Mouse (Mus musculus) E14TG2a.4 (cell line): ENCODE results near the gene Mfsd4b1.

Experiments
- H3K27me3 ChIP-seq: 2 replicates; pipeline ENCODE4 v1.6.1; 2014; ENCODE audit warnings: low read length, control low read depth; ENCODE audit not compliant: insufficient read depth
- H3K36me3 ChIP-seq: 2 replicates; pipeline ENCODE4 v1.6.1; 2014; ENCODE audit warnings: low read length, control low read depth; ENCODE audit not compliant: insufficient read depth
- H3K4me1 ChIP-seq: replicated peaks from 2 replicates; pipeline ENCODE4 v1.6.1; 2014; ENCODE audit warnings: low read depth, low read length, control low read depth
- H3K4me3 ChIP-seq: replicated peaks from 2 replicates; pipeline ENCODE4 v1.5.1; 2014; ENCODE audit warnings: mild to moderate bottlenecking, low read length
- H3K9me3 ChIP-seq: 2 replicates; pipeline ENCODE4 v1.6.1; 2014; ENCODE audit warnings: low read length, control low read depth
- CTCF ChIP-seq: conservative IDR thresholded peaks from 2 replicates; pipeline ENCODE4 v1.5.1; 2014; ENCODE audit warnings: low read length
- NANOG ChIP-seq: IDR thresholded peaks from 2 replicates; pipeline ENCODE4 v1.6.1; 2014; ENCODE audit warnings: borderline replicate concordance, low read length, mixed read lengths
- POU5F1 ChIP-seq: IDR thresholded peaks from 2 replicates; pipeline ENCODE4 v1.6.1; 2014; ENCODE audit warnings: low read length, borderline replicate concordance

The Mfsd4b1 gene

DNA sequence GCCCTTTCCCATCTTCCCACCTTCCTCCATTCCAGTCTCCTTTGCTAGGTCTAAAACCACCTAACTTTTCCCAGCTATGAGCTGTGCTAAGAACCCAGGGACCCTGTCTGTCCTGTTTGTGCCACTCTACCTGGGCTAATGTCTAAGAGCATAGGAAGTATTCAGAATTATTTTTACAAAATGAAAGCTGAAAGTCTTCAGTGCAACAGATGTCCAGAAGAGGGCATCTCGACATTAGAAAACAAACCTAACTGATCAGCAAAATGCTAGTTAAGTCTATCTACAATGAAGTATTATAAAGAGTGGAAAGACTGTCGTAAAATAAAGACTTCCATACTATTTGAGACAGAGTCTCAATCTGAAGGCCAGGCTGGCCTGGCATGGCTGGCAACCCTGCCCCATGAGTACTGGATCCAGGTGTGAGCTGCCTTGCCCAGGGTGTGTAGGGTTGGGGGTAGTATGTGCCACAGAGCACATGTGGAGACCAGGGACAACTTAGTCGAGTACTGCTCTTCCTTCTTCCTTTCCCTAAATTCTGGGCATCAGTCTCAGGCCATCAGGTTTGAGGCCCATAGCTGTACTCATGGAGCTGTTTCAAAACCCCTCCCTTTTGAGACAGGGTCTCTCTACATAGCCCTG lies 28.3 kb upstream of the Mfsd4b1 start:
- H3K36me3 ChIP-seq: no peaks in the 10 kb centered on the region
- H3K4me1 ChIP-seq: no peaks in the 10 kb centered on the region
- H3K27me3 ChIP-seq: no peaks in the 10 kb centered on the region
- no peak overlapping the region for H3K4me3 ChIP-seq
- H3K9me3 ChIP-seq: peaks cover 10% of the 10 kb centered on the region
- TF ChIP-seq NANOG: no peak
- TF ChIP-seq POU5F1: no peak
- TF ChIP-seq CTCF: peak; percentile 14; the same call in 1 of the 2 replicates

DNA sequence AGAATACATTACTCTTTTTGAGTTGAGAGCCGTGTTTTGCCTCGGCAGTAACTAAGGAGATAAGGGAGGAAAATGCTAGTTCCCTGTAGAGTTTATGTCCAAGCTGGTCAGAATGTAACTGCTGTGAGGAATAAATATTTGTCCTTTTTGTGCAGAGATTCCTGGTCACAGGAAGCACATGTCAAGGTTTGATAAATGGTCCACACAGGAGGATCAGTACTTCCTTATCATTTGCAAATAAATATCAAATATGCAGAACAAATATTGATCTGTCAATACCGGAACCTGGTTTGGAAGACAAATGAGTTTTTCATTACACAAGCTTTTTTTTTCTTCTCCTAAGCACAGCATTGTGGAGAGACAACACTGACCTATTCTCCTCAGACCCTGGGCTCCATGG lies 26.9 kb upstream of the Mfsd4b1 start:
- TF ChIP-seq POU5F1 (no peak), NANOG (no peak), CTCF (no peak)

DNA sequence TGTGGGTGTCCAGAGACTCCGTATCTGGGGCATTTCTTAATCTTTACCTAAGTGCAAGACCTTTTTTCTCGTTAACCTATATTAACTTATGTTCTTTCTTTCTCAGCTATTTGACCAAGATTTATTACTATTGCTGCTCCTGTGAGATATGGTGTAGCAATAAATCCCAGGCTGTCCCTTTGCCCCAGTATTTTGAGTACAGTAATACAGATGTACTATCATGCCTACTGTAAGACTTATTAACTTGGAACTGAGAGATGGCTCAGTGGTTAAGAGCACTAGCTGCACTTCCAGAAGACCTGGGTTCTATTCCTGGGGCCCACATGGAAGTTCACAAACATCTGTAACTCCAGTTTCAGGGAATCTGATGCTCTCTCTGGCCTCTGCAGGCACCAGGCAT lies 25.7 kb upstream of the Mfsd4b1 start:
- Histone ChIP-seq H3K4me1 (no peaks in the 10 kb centered on the region), H3K36me3 (no peaks in the 10 kb centered on the region), H3K4me3 (no peak overlapping the region), H3K27me3 (no peaks in the 10 kb centered on the region), H3K9me3 (peaks cover 10% of the 10 kb centered on the region)
- no peak for TF ChIP-seq CTCF
- TF ChIP-seq POU5F1: no peak
- TF ChIP-seq NANOG: no peak

More for the DNA sequence above, 26.9 kb upstream of the Mfsd4b1 start:
- Histone ChIP-seq H3K27me3 (no peaks in the 10 kb centered on the region), H3K9me3 (peaks cover 10% of the 10 kb centered on the region), H3K36me3 (no peaks in the 10 kb centered on the region), H3K4me3 (no peak overlapping the region), H3K4me1 (no peaks in the 10 kb centered on the region)

DNA sequence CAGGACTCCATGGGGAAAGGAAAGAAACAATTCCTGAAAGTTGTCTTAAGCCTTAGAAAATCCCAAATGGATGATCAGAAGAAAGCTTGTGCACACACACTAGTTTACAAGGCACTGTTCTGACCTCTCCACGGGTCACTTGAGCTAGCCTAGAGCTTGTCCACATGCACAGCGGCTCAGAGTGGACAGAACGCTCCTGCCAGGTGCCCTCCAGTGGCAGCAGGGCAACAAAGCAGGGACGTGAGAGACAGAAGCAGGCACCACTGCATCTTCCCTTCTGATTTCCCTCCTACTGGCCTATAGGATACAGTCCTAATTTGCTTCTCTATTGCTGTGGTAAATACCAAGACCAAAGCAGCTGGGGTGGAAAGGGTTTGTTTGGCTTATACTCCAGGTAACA lies 16.3 kb upstream of the Mfsd4b1 start:
- H3K36me3 ChIP-seq: no peaks in the 10 kb centered on the region
- no peaks in the 10 kb centered on the region for H3K9me3 ChIP-seq
- H3K4me1 ChIP-seq: no peaks in the 10 kb centered on the region
- TF ChIP-seq POU5F1 (no peak), CTCF (no peak), NANOG (no peak)
- H3K4me3 ChIP-seq: no peak overlapping the region
- H3K27me3 ChIP-seq: no peaks in the 10 kb centered on the region

DNA sequence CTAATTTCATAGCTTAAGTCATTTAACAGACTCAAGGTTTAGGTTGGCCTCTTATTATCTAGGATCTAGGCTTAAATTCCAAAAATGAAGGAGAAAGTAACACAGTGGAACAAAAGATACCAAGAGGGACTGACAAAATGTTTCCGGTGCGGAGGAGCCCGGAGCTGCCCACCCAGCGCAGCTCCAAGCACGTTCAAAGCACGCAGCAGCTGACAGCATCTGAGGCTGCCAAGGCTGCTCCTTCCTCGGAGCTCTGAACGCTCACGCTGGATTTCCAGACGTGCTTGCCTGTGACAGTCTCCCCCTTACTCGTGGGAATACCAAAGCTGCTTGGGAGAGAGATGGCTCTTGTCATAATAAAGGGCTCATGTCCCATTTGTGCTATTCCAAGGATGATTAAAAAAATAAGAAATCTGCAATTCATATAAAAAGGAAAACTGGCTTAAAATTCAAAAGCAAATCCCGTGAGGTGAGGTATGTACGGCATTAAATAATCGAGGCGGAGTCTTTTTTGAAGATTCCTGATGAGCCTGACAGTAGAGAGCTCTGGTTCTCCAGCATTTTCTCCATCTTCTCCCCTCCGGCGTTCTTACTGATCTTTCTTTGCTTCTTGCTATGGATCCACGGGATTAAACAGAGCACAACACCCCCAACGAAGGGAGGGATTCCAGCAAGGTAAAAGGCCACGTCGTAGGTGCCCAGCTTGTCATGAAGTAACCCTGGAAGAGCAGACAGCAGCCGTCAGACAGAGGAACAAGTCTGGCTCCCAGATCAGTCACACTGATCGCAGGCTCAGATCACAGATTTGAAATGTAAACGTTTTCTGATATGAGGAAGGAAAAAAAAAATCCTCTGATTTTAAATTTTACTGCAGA lies 11.9 kb upstream of the Mfsd4b1 start:
- no peaks in the 10 kb centered on the region for H3K36me3 ChIP-seq
- no peaks in the 10 kb centered on the region for H3K9me3 ChIP-seq
- no peak overlapping the region for H3K4me3 ChIP-seq
- H3K4me1 ChIP-seq: no peaks in the 10 kb centered on the region
- no peak for TF ChIP-seq NANOG
- no peak for TF ChIP-seq CTCF
- TF ChIP-seq POU5F1: no peak
- peaks cover 3% of the 10 kb centered on the region; the same call in 1 of the 2 replicates for H3K27me3 ChIP-seq

DNA sequence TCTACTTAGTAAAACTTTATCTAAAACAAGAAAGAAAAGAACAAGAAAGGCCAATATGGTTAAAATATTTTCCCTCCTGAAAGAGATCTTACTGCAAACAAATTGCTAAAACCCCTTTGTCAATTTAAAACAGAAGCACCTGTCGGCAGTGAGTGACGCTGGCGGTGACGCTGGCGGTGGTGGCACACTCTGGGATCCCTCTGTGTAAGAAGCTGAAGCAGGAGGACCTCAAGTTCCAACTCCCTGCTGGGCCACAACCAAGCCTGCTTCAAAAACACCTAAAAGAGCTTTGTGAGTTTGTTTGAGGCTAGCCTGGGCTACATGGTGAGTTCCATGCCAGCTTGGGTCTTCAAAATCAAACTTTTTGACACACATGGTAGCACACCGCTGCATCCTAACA lies 9.9 kb upstream of the Mfsd4b1 start:
- TF ChIP-seq CTCF (no peak), NANOG (no peak), POU5F1 (no peak)
- H3K4me3 ChIP-seq: no peak overlapping the region

DNA sequence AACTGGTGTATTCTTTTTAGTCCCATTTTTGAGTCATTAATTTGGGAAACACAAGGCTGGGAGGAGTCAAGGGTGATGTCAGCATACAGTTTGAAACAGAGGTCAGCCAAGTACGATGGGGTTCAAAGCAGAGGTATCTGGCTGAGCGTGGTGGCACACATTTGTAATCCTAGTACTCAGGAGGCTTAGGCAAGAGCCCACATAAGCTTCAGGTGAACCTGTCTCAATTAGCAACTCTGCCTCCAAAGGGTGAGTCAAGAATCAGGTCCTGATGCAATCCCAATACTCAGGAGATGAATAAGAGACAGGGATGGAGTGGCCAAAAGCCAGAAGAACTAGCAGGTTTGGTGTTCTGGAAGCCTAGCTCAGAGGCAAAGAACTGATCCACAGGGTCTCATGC lies 7.8 kb upstream of the Mfsd4b1 start:
- no peak for TF ChIP-seq CTCF
- no peak for TF ChIP-seq POU5F1
- no peak for TF ChIP-seq NANOG
- H3K4me3 ChIP-seq: no peak overlapping the region
- peaks cover 8% of the 10 kb centered on the region for H3K9me3 ChIP-seq
- peaks cover 28% of the 10 kb centered on the region for H3K27me3 ChIP-seq
- H3K4me1 ChIP-seq: no peaks in the 10 kb centered on the region
- H3K36me3 ChIP-seq: no peaks in the 10 kb centered on the region

More for the DNA sequence above, 9.9 kb upstream of the Mfsd4b1 start:
- Histone ChIP-seq H3K27me3 (peaks cover 12% of the 10 kb centered on the region), H3K9me3 (peaks cover 8% of the 10 kb centered on the region), H3K4me1 (no peaks in the 10 kb centered on the region), H3K36me3 (no peaks in the 10 kb centered on the region)

DNA sequence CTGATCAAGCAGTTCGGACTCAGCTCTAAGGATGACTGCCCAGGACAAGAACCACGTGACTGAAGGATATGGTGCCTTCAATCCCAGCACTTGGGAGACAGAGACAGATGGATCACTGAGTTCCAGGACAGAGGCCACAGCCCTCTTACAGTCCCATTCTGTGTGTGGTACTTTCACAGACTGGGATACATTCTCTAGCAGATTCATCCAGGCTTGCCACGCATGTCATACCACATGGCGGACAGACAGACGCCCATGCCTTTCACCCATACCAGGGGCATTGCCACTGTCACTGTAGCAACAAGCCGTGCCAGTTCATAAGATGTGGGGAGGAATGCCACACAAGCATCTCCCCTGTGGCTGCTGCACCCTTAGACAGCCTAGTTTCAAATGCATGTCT lies 5.6 kb upstream of the Mfsd4b1 start:
- Histone ChIP-seq H3K4me1 (no peaks in the 10 kb centered on the region), H3K27me3 (peaks cover 41% of the 10 kb centered on the region), H3K9me3 (peaks cover 17% of the 10 kb centered on the region), H3K4me3 (no peak overlapping the region), H3K36me3 (no peaks in the 10 kb centered on the region)
- TF ChIP-seq CTCF: no peak
- TF ChIP-seq NANOG: no peak
- no peak for TF ChIP-seq POU5F1

DNA sequence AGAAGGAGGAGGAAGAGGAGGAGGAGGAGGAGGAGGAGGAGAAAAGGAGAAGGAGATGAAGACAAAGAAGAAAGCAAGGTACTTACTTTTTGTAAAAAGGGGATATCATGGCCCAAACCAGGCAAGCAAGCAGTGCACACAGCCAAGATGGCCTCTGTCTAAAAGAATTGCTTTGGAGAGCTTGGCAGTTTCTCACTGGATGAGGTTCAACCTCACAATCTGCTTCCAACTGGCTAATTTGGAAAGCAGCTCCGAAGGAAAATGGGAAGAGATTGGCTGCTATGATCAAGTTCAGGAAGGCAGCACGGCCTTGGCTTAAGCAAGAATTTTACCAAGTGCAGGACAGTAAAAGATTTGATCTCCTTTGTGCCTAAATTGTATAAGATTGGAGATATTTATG lies 4.5 kb upstream of the Mfsd4b1 start:
- Histone ChIP-seq H3K9me3 (peaks cover 17% of the 10 kb centered on the region), H3K4me3 (no peak overlapping the region), H3K4me1 (peaks cover 5% of the 10 kb centered on the region; the same call in 1 of the 2 replicates), H3K27me3 (peaks cover 52% of the 10 kb centered on the region), H3K36me3 (no peaks in the 10 kb centered on the region)
- no peak for TF ChIP-seq CTCF
- TF ChIP-seq POU5F1: no peak
- TF ChIP-seq NANOG: no peak
